Mouse (Mus musculus): ENCODE data around the gene Prodh2.

DNA sequence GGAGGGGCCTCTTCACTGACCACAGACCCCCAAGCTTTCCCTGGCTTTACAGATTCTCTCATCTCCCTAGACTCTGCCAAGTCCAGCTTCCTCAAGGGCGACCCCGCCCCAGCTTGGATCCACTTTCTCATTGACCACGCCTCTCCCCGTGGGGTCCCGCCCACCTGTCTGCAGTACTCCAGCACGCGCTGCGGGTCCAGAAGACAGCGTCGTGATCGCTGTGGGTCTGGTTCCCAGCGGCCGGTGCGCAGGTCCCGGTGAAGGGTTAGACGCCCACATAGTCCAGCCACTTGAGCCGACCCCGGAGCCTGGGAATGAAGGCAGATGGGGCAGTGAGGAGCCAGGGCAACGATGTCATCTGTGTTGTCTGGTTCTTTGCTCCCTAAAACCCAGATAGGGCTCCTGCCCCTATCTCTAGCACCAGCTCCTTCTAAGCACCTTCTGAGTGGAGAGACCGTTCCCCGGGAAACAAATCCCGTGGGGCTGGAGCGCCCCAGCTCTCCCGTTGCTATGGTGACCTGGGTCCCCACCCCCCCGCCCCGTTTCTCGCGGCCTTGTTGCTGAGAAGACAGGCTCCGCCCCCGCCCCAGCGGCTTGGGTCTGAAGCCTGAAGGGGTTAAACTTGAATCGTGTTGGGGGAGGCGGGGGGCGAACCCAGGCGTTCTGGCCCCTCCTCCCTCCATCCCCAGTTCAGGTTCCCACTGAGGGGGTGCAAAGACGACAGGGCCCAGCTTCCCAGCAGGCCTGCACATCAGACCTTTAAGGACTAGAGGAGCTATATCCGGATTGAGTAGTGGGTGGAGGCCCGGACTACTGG lies 49.1 kb upstream of the Prodh2 start:
- TF ChIP-seq POLR2A (IDR thresholded peaks at IDR 0.05; ENCODE audit: borderline replicate concordance, insufficient read depth, low read length) (no peak), CTCF (IDR thresholded peaks at IDR 0.05; ENCODE audit: borderline replicate concordance, insufficient read depth, low read depth, low read length) (no peak)

Data from cerebellum, adult 2 months (tissue).